Mouse (Mus musculus): ENCODE results near the gene Fam162b. TPM values are rescaled to one million over a fixed set of nuclear protein-coding genes. Genes with fewer than 3 reads are reported as not detected.

Gene Fam162b
- polyA plus RNA-seq (2012; rRNA removed) = not detected in 2 replicates

DNA sequence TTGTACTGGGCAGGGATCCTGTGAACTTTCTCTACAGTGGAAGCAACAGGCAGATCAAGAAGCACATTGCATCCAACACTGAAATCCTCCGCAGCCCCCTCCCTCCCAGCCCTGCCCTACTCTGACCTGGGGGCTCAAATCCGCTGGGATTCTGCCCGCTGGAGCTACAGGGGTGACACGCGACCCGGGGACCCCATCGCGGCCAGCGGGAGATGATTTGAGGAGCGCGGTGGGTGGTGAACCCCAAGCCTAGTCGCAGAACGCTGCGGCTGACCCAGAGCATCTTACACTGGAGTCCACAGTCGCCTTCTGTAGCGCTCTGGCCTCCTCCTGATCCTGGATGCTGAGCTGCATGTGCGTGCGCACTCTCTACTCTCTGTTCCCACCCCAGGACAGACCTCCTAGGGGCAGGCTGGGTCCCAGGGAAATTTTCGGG lies at the start of gene Fam162b:
TSS of gene Fam162b (minus strand) at position 379 of the 436 bp plus-strand sequence.
- no peak for DNase-seq (ENCODE audit: low read depth)

DNA sequence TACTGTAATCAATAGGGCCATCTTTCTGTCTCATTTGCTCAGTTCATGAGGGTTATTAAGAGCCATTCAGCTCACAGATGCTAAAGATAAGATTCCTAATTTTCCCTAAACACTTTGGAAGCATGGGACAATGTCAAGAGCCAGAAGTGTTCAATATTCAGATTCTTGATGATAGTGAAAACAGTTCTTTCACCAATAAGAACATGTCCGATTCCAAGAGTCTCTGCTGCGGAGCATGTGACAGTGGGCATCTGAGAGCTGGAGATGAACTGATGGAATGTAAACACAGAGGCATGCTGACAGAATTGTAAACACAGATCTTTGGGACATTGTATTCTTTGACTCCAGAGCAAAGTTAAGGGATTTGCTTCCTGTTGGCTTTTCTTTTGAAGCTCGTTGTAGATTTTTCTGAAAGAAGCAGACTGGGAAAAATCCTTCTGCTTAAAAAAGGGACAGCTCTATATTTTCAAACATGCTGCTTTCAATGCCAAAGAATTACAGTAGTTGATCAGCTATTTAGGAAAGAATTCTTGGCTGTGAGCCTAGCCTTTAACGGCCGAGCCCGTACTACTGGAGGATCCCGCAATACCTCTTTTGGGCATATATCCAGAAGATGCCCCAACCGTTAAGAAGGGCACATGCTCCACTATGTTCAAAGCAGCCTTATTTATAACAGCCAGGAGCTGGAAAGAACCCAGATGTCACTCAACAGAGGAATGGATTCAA lies 41.3 kb upstream of the Fam162b start, which contains the start of gene Gprc6a:
TSS of gene Gprc6a (minus strand) at position 51 of the 726 bp plus-strand sequence.
- DNase-seq (ENCODE audit: low read depth) = no peak

DNA sequence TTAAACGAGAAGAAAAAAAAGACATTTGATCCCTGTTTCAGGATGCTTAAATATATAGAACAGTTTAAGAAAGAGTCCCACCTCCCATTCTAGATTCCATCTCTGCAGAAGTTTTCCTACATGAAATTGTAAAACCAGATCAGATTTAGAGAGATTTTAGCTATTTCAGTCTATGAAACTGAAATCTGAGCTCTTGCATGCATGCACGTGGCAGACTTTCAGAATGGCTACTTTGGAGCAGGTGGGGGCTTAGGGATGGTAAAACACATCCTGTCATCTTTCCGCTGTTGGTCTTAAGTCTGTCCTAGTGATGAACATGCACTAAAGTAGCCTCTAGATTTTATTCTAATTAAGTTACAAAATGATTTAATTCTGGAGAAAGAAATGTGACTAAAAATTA lies 30.9 kb upstream of the Fam162b start:
- no peak for DNase-seq (ENCODE audit: low read depth)

DNA sequence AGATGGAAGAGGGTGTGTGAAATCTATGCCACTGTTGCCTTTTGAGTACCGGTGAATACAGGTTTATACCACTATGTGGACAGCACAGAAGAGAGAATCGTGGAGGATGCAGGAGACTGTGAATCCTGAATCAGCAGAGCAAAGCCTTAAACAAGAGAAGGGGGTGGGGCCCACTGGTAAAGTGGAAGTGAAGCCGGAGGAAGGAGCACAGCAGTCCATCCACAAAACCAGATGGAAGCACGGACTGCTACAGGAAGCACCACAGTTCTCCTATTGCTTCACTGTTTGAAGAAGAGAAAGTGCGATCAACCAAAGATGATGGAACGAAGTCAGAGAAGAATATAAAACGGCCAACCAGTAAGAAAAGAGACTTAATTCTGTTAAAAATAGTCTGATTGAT lies 29.8 kb upstream of the Fam162b start:
- DNase-seq (ENCODE audit: low read depth) = no peak

DNA sequence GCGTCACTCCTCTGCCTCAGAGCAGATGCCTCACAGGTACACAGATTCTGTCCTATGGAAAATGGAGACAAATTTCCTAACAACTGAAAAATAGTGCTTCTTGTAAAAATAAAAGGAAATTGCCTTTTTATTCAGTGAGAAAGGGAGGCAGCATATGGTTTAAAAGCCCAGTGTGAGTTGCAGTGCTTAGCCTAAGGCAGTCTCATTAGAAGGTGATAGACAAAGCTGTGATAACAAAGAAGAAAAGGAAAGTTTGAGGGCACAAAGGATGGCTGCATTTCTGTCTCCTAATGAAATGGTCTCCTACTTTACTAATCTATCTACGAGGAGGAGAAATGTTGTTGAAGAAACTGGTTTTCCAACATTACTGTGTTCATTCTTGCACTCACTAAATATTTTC lies 28.2 kb upstream of the Fam162b start:
- DNase-seq (ENCODE audit: low read depth) = no peak

DNA sequence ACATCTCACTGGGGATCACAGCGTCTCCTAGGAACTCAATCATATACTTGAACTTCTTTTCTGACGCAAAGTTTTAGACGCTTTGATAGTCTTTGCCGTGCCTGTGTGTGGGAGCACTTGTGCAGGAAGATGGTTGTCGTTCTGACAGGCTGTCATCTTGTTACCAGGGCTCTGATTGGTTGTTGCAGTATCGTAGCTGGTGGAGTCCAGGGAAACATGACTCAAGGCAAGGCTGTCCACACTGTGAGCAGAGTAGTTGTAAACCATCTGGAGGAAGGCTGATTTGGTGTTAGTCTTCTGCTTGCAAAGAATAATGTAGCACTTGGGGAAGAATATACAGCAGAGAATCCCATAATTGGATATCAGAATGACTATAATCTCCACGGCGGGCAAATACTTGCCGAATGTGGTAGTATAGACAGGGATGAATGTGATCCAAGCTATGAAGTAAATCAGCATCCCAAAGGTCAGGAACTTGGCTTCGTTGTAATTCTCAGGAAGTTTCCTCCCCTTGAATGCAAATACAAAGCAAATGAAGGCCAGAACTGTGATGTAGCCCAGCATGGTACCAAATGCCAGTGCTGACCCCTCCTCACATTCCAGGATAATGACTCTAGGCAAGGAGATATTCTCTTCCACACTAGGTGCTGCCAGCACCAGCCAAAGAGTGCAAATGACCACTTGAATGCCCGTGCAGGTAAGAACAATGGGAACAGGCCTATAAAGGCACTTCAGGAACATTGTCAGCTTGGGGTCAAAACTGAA lies 24.7 kb upstream of the Fam162b start:
- no peak for DNase-seq (ENCODE audit: low read depth)

DNA sequence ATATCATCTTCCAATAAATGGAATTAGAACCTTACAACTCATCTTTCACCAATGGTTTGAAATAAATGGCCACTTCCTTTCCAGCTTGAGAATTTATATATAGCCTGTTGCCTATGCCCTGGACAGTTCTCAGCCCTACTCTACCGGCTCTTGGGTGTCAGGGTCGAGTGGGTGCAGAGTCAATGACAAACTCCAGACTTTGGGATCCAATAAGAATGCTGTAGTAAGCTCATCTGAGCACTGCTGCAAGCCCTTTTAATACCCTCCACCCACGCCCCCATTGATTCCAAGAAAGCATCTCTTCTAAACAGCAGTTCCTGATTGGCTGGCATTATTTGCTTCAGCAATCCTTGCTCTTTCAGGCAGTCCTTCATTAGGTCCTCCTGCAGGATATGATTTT lies 23.1 kb upstream of the Fam162b start:
- no peak for DNase-seq (ENCODE audit: low read depth)

DNA sequence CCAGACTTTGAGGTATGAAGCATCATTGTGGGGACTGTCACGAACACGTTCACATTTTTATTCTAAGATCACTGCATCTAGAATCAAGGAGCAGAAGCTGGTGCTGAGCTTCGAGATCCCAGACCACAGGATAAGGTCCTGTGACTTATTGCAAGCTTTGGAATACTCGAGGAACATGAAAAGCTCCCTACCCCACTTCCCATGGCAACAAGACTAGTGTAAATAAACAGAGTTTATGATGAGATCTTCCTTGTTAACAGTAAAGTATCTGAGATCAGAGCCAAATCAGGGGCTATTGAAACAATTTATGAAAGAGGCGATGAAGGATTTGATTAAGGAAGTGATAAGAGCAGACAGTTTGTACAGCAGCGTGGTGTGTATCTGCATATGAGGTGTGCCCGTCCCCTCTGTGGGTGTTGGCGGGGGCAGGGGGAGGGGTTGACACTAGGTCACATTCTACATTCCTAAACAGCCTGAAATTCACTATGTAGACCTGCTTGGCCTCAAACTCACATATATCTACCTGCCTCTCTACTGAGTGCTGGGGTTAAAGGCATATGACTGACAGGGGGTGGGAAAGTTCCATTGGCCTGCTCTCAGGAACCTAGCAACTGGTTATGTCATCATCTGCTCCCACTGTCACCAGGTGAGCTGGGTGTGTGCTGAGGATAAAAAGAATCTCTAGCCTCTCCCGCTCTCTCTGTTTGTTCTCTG lies 21.8 kb upstream of the Fam162b start:
- DNase-seq (ENCODE audit: low read depth) = no peak

DNA sequence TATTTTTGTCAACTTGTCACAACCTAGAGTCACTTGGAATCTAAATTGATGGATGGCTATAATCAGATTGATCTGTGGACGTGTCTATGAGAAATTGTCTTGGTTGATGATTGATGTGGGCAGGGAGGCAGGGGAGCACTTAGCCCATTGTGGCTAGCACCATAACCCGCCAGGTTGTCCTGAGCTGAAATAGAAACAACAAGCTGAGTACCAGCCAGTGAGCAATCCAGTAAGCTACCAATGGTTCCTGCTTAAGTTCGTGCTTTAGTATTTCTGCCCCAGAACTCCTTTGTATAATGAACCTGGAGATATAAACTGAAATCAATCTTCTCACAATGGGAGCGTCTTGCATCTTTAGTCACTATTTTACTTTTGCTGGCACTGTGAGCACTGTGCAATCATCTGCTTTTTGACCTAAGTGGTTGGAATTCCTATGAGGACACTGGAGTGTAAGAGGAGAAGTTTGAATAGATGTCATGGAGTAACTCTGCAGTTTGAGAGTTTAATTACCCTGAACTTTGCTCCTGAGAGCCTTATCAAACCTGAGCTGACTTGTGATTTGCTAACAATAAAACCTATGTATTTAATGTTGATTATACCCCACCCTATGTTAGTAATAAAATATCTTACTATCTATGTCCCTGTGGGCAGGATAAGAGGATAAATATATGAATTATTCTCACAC lies 19.6 kb upstream of the Fam162b start:
- DNase-seq (ENCODE audit: low read depth) = no peak

DNA sequence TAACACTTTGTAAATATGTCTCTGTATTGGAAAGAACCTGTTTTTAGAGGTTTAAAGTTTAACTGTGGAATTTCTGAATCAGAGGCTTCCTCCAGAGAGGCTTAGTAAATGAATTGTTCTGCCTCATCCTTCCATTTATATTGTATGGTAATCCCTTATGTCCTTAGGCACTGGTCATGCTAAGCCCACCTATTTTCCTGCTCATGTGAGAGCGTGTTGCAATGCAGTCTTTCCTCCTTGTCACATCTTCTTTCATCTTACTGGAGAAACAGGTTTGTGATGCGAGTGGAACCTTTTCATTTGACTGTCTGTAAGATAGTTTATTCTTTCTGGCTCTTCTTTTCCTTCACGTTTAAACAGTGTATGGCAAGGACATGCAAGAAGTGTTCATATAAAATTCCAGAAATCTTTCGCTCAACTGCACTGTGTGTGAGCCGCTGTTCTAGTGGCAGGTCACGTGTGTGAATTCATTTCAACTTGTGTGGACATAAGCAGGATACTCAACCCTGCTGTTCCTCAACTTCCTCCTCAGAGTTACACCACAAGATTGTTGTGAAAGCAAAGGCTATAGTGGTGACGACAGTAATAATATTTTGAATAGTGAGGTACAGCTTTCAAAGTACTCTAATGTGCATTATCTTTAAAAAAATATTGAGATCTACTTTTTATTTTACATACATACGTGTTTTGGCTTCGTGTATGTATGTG lies 6.8 kb upstream of the Fam162b start:
- no peak for DNase-seq (ENCODE audit: low read depth)

DNA sequence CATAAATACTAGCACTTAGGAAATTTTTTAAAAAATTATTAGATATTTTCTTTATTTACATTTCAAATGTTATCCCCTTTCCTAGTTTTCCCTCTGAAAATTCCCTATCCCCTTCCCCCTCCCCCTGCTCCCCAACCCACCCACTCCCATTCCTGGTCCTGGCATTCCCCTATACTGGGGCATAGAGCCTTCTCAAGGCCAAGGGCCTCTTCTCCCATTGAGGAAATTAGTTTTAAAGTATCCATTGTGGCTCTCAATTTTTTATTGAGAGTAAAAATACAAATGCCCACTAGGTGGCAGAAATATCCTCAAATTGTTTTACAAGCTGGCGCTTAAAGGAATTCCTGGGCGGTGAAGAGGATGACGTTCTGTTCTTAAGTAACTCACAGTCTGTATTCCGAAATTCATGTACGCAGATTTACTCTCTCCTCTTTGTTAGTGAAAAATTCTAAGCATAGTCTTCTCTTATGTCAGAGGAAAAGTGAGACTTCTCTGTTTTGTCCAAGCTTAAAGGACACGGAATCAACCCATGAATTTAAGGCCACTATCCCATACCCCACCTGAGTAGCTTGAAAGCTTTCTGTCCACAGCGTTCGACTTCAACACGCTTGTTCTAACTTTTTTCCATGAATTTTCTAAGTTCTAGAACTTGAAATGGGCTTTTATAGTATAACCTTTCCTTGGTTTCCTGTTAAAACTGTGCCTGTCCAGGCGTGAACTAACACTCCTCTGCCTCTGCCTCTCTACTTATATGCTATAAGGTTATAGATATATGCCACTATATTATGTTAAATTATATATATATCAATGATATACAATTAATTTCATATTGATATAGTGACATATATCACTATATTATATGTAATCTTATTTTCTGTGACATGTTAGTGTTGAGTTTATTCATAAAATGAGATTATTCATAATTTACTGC lies 4.9 kb upstream of the Fam162b start:
- no peak for DNase-seq (ENCODE audit: low read depth)

DNA sequence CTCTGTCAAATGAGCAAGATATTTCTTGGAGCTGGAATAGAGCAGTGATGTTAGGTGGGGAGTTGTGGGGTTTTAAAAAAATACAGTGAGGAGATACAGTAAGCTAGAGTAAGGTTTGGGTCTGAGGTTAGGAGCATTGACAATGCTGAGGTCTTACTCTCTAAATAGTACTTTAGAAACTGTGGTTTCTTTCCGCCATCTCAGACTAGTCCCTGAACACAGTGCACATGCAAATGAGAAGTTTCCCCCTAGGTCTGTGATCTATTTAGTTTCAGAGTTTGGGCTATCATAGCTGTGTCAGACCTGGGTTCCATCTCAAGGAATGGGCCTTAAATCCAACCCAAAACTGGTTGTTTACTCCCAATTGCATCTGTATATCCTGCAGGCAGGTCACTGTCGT lies 1.3 kb upstream of the Fam162b start:
- DNase-seq (ENCODE audit: low read depth) = no peak

DNA sequence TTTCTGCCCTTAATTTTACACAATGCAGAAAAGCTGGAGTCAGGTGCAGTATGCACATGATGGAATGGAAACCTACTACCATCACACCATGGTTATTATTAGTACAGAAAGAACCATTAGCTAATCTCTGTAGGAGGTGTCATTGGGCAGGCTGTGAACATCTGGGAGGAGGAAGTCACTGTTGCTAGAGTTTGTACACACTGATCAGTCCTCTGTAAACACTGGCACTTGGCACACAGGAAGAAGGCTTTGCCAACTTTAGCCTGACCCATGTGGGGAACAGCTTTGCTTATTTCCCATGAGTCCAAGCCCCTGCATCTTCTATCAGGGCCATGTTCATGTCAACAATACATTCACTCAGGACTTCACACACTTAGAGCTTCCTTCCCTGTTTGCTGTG lies 5.4 kb downstream of the Fam162b start:
- DNase-seq (ENCODE audit: low read depth) = no peak

DNA sequence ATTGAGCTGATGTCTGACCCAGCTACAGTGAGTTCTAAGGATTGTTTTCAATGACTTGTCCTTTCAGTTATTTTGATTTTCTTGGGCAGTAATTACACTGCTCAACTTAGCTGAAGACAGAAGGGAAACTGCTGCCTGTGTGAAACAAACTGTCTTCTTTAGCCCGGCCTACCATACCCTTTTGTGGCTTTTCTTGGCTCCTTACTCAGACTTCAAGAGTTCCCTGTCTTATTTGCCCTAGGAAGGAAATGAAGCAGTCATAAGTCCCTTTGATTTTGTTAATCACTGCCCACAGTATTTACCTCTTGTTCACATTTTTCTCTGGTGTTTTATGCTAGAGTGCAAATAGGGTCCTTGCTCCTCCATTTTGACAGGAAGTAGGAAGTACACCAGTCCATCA lies 5.9 kb downstream of the Fam162b start:
- no peak for DNase-seq (ENCODE audit: low read depth)

DNA sequence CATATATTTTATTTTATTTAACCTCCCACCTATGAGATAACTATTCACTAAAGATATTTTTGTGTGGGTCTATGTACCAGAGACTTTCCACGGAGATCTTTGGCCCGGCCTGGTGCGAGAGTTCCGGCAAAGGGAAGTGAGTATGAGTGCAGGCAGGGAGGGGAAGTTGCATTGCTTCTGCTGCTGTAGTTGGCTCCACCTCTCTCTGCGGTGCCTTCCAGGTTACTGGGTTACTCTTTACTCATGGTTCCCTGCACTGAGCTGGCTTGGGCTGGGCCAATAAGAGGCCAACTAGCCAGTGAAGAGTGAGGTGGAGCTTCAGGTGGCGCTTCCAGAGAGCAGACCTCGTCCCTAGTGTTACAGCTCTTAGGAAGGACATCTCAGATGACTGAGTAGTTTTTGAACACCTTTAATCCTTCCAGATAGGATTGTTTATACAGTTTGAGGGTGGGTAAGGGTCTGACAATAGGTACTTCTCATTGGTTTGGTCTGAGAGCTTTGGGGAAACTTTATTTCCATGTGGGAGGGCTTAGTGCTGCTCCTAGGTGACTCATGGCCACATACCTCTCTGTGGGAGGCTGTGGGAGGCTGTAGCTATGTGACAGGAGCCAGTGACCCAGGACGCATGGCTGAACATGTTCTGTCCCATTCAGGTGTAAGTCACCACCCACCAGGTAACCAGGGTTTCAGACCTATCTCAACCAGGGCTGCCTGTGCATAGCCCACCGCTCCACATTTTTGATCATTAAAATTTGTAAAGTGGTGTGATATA lies 18.9 kb downstream of the Fam162b start:
- DNase-seq (ENCODE audit: low read depth) = no peak

DNA sequence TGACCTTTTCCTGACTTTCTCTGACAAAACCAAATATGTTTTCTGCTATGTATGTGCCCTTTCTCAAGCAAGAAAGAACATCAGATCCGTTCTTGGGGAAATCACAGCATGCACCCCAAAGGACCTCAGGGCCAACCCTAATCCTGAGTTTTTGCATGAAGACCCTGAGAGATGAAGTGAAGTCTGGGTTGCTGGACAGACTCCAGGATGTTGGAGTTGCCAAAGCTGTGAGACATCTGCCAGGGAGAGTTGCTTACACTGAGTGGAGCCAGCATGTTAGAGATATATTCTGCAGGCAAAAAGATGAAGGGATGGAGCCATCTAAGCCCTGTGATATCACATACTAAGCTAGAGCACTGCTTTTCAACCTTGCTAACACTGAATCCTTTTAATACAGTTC lies 34.3 kb downstream of the Fam162b start:
- no peak for DNase-seq (ENCODE audit: low read depth)

DNA sequence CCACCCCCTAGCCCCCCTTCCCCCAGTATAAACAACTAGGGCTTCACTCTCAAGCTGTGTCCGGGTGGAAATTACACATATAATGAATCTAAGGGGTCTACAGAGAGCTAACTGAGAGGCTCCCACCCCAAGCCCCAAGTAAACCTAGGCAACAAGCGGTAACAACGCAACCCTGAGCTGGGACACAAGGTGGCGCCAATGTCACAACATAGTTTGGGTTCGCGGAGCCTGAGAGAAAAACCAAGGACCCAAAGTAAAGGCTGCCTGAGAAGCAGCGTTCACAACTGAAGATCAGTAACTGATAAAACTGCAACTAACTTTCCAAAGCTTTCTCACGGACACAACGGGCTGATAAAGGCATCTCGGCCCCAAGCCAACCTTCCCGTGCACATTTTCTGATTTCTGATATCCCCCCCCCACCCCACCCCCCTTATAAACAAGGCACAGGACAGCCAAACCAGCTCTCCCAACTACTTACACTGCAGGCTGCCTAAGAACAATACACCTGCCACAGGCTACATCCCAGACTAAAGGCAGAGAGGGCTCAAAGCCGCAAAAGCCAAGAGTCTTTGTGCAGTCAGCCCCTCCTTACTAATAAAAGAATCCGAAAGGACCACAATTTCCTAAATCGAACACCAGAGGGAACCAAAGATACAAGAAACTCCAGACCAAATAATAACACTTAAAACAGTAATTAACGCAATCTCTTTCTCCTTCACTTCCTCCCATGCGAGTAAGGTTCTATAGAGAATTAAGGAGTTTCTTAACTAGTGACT lies 36.8 kb downstream of the Fam162b start:
- DNase-seq (ENCODE audit: low read depth) = no peak
